ENCODE assay signal across 8 mouse cellular contexts in the genomic region with DNA sequence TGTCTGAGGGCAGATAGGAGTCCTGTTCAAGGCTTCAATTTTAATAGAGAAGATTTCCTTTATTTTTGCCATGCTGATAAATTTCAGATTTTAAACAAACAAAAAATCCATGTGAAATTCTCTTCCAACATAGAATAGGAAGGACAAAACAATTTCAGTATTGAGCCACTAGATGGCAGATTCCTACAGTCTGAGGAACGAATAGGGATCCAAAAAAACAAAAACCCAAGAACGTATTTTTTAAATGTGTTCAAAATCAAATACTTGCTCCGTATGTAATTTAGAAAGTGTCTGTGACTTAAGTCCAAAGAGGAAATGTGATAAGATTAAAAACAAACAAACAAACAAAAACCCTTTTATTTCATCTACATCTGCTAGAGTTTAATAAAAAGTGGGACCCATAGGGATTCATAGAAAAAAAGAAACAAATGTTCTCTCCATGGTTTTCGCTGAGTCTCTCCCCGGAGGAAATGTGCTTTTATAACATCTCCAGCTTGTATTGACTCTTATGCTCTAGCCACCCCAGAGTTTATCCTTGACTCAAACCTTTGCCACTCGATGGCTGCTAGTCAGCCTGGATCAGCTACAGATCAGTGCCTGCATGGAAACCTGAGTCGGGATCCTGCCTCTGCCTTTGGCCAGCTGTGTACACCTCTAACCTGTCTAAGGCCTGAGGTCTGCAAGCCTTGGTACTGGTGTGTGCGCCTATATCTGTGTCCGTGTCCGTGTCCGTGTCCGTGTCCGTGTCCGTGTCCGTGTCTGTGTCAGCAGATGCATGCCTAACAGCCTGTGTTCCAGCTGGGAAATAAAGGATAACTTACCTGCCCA.
DNase-seq lines count a peak whose midpoint lies in the region; ATAC-seq lines count a peak whose summit lies in the region.

No protein-coding gene starts in this region.

- H3K9ac ChIP-seq in forebrain, embryonic 12.5 days: no peak overlapping the region
- H3K9ac ChIP-seq in kidney, embryonic 16.5 days (replicated peaks; ENCODE audit: low read length): peak overlapping the region; percentile 50; the same call in 1 of the 2 replicates
- 0 out of 2 replicates have a peak overlapping the region, but pooled peaks have one; percentile 38 for H3K9ac ChIP-seq in midbrain, embryonic 16.5 days (ENCODE audit: low read depth, low read length)

- no peaks in the 10 kb centered on the region for H3K27me3 ChIP-seq in forebrain, embryonic 12.5 days
- H3K27me3 ChIP-seq in kidney, embryonic 16.5 days (ENCODE audit: insufficient read depth, low read length): no peaks in the 10 kb centered on the region
- no peaks in the 10 kb centered on the region for H3K27me3 ChIP-seq in midbrain, embryonic 16.5 days (ENCODE audit: control insufficient read depth, insufficient read depth, low read depth, low read length)

- WGBS in forebrain, embryonic 12.5 days: 60% methylated on average over 15 of the region's 15 CpGs
- WGBS in kidney, embryonic 16.5 days: 47% methylated on average over 15 of the region's 15 CpGs
- 56% methylated on average over 15 of the region's 15 CpGs for WGBS in midbrain, embryonic 16.5 days

- no peaks in the 10 kb centered on the region for H3K9me3 ChIP-seq in forebrain, embryonic 12.5 days
- H3K9me3 ChIP-seq in kidney, embryonic 16.5 days (ENCODE audit: low read length): no peaks in the 10 kb centered on the region
- no peaks in the 10 kb centered on the region for H3K9me3 ChIP-seq in midbrain, embryonic 16.5 days (replicated peaks; ENCODE audit: control insufficient read depth, low read length, poor library complexity, severe bottlenecking)

- peak; percentile 33 to 61 for DNase-seq in left cerebral cortex, postnatal 14 days (ENCODE audit: low spot score in 2 of 2)
- DNase-seq in left cerebral cortex, postnatal 4 days: no peak
- peak; percentile 2 for DNase-seq in T-cell, adult 2 months (ENCODE audit: low spot score)
- no peak for DNase-seq in urinary bladder, postnatal 25 days (ENCODE audit: low spot score)
- DNase-seq in adrenal gland, postnatal 10 days: no peak

- H3K4me2 ChIP-seq in forebrain, embryonic 12.5 days: peak overlapping the region; percentile 38
- peak overlapping the region; percentile 53 for H3K4me2 ChIP-seq in kidney, embryonic 16.5 days (replicated peaks; ENCODE audit: low read depth, low read length)
- peak overlapping the region; percentile 57 for H3K4me2 ChIP-seq in midbrain, embryonic 16.5 days (ENCODE audit: low read length)

- no peak overlapping the region for H3K4me3 ChIP-seq in forebrain, embryonic 12.5 days (replicated peaks)
- peak overlapping the region; percentile 35 for H3K4me3 ChIP-seq in kidney, embryonic 16.5 days (ENCODE audit: low read length)
- peak overlapping the region; percentile 25 for H3K4me3 ChIP-seq in midbrain, embryonic 16.5 days (ENCODE audit: low read depth, low read length)

- peaks cover 18% of the 10 kb centered on the region for H3K4me1 ChIP-seq in forebrain, embryonic 12.5 days
- H3K4me1 ChIP-seq in kidney, embryonic 16.5 days (ENCODE audit: insufficient read depth, low read length): peaks cover 10% of the 10 kb centered on the region; the same call in 1 of the 2 replicates
- peaks cover 11% of the 10 kb centered on the region for H3K4me1 ChIP-seq in midbrain, embryonic 16.5 days (ENCODE audit: control insufficient read depth, insufficient read depth, low read length)

- intact Hi-C loops in left cerebral cortex, postnatal 14 days (cut with DNase I): loop anchor here (5.0 to 10.0 kb wide), 3 partner anchors 138 to 320 kb away; partner anchors contain the start of gene Cul1
- intact Hi-C loops in left cerebral cortex, postnatal 4 days (cut with DNase I): loop anchor here (5.0 to 10.0 kb wide), 2 partner anchors 138 to 210 kb away; partner anchors contain the start of gene Cul1

- ATAC-seq in forebrain, embryonic 12.5 days (ENCODE audit: low FRiP score): no peak
- ATAC-seq in kidney, embryonic 16.5 days (ENCODE audit: low FRiP score, low TSS enrichment): peak; percentile 23; the same call in 1 of the 2 replicates
- peak; percentile 63 for ATAC-seq in midbrain, embryonic 16.5 days

- H3K36me3 ChIP-seq in forebrain, embryonic 12.5 days (replicated peaks): no peaks in the 10 kb centered on the region
- no peaks in the 10 kb centered on the region for H3K36me3 ChIP-seq in kidney, embryonic 16.5 days (ENCODE audit: insufficient read depth, low read length)
- no peaks in the 10 kb centered on the region for H3K36me3 ChIP-seq in midbrain, embryonic 16.5 days (ENCODE audit: control insufficient read depth, insufficient read depth, low read length)

- no peak overlapping the region for H3K27ac ChIP-seq in forebrain, embryonic 12.5 days
- H3K27ac ChIP-seq in kidney, embryonic 16.5 days (ENCODE audit: low read length): no peak overlapping the region
- no peak overlapping the region for H3K27ac ChIP-seq in midbrain, embryonic 16.5 days (ENCODE audit: low read length)

Comparison
In these comparisons a context has a peak if more than half of its experiments do, and no peak if none do; other contexts are left out.
1. DNase-seq: peak in left cerebral cortex, postnatal 14 days (2 of 2) and T-cell, adult 2 months (single experiment); none in left cerebral cortex, postnatal 4 days (single experiment), urinary bladder, postnatal 25 days (single experiment) and adrenal gland, postnatal 10 days (single experiment).
2. Peak in every context shown above with its lines, with median percentiles within 50 percentile points of each other: H3K4me2 ChIP-seq.